Mouse (Mus musculus) embryonic fibroblast, embryonic 13.5 days (primary cell): ENCODE results near the gene Usp1.

ENCODE experiments used
- CTCF ChIP-seq: IDR thresholded peaks from 2 replicates; pipeline ENCODE4 v1.5.1; 2011; ENCODE audit warnings: mild to moderate bottlenecking, control low read depth, low read length, moderate library complexity, borderline replicate concordance; ENCODE audit not compliant: insufficient read depth
- POLR2A ChIP-seq: IDR thresholded peaks from 2 replicates; pipeline ENCODE4 v1.6.1; 2011; ENCODE audit warnings: low read depth, mild to moderate bottlenecking, control low read depth, low read length, moderate library complexity

GRCm38 (mm10) chr4:98984701-98985100, 61.1 kb downstream of the Usp1 start:
- TF ChIP-seq POLR2A (no peak), CTCF (no peak)
